Mouse (Mus musculus) adrenal gland, adult (tissue): ENCODE results near the gene Itsn1.

ENCODE experiments used
- DNase-seq, 2 experiments: peaks; one replicate each; pipeline ENCODE4 v3.0.0; 2022 to 2023; ENCODE audit warnings: low spot score in 1 of 2; ENCODE audit not compliant: inconsistent age in 2 of 2

Gene Itsn1

DNA sequence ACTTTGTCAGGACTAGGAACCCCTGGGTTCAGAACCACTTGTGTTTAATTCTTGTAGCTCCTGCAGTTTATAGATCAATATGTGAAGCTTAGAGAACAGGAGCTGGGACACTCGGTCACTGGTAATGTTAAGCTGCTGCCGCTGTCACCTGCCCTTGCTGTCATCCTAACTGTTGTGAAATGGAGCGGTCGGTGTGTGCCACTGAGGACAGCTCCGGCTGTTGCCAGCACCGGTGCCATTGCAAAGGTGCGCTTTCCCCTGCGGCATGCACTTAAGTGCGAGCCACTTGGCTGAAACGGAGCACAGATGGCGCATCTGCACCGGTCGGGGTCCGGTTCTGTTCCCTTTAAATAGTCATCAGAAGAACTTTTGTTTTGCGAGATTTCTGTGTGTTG is 36.7 kb downstream of the Itsn1 start:
- no peak for DNase-seq

DNA sequence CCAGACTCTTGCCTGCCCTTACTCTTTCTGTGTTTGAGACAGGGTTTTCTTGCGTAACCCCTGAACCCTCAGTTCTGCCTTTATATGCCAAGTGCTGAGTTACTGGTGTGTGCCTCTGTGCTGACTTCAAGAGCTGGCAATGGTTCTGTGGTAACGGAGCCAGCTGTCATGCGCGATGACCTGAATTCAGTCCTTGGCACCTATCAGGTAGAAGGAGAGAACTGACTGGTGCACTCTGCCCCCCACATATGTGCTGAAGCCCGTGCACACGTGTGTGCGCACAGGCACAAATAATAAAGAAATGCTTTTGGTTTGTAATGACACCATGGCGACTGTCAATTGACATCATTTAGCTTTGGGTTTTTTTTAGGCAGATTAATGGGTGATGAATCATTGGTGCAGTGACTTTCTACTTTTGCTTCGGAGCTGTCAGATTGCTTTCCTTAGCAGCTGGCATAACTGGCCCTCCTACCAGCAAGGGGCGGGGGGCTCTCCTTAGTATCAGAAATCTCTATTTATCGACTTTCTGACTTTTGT is 38.2 kb downstream of the Itsn1 start:
- DNase-seq, result peak; percentile 81 to 94

DNA sequence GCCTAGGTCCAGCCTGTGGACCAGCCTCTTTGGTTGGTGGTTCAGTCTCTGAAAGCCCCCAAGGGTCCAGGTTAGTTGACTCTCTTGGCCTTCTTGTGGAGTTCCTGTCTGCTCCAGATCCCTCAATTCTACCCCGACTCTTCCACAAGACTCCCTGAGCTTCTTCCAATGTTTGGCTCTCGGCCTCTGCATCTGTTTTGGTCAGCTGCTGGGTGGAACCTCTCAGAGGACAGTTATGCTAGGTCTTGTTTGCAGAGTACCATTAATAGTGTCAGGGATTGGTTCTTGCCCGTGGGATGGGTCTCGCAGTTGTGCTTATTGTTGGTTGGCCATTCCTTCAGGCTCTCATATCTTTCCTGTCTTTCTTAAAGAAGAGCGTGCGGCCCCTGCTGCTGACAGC is 39.5 kb downstream of the Itsn1 start:
- DNase-seq, result no peak

DNA sequence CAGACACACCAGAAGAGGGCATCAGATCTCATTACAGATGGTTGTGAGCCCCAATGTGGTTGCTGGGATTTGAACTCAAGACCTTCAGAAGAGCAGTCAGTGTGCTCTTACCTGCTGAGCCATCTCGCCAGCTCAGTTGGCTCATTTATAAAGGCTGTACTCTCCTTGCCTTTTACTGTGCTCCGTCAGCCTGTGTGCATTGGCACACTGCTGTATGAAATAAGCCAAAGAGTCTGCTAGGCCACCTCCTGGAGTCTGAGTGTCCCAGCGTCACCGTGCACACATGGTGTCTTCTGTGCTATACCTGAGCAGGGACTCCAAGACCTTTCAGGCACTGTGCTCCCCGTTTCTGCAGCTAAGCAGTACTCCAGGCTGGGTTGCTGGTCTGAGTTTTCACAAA is 40.8 kb downstream of the Itsn1 start:
- no peak for DNase-seq

DNA sequence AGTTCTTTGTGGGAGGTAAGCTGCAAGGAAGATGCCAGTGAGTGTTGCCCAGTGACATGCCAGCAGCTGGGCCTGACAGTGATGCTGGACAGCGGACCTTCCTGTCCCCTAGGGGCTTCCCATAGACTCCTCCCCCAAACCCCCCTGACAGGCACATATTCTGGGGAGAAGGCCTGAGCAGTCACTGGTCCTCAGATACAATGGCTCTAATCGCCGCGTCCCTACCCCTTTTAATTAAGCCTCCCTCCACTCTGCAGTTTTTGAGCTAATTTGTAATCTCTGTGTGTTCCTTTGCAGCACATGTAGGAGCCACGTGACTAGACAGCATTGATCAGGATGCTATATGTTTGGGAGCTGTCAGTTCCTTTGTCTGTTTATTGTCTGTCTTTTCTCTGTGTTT is 41.6 kb downstream of the Itsn1 start:
- peak in 1 of 2 experiments; percentile 29 for DNase-seq

DNA sequence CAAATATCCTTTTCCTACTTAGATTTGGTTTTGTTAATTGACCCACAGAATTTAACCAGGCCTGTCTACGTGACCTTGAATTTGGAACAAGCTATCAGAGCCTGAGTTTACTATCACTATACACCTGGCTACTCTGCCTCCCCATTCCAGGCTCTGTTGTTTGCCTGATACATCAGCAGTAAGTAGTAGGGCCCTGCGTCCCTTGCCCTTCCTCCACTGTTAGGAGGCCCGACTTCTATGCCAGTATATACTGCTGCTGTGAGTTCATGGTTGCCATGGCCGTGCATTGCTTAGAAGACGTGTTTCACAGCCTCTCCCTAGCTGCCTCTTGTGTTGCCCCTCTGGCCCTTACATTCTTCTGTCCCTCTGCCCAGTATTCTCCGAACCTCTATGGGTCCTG is 42.3 kb downstream of the Itsn1 start:
- no peak for DNase-seq

DNA sequence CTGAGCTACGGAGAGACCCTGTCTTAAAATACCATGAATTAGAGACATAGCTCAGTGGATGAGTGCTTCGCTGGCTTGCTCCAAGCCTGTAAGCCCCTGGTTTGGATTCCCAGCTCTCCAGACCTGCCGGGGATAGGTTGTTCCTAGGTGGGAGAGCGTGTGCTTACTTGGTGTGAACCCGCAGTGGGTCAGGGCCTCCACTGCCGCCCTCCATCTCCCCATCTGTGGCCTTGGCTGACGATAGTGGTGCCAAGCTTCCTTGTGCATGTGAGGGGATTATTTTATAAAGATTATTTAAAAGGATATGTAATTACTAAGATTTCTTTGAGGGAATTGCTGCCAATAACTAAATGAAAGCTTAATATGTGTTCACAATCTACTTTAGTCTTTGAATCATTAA is 43.5 kb downstream of the Itsn1 start:
- DNase-seq, result peak in 1 of 2 experiments; percentile 33

DNA sequence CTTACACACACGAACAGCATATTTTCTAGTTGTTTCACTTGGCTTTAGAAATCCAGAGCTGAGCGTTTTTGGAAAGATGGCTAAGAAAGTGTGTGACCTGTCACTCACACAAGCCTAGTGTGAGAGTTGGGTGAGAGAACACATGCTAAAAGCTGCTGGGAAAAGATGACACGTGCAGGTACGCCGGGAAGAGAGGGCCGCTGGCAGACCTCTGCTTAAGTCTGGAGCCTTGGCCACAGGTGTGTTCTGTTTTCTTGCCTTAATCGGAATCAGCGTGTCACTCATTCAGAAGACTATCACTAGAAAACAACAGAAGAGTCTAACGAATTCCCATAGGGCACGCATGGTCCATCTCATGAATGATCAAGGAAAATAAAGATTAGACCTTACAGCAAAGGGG is 50.5 kb downstream of the Itsn1 start:
- DNase-seq, result no peak

DNA sequence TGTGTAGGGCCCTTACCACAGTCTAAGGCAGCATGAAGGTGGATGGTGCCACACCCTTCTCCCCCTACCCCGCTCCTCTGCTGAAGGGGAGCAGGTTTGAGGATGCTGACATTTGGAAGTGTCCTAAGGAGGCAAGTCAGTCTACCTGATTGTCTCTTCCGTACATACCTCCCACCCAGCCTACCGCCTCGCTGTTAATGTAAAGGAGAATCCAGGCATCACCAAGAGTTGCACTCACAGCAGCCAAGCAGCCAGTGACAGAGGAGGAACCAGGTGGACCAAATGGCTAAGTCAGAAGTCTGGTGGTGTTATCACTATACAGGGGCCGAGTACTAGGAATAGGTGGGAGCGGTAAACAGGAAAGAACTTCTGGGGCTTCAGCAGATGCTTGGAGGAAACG is 51.1 kb downstream of the Itsn1 start:
- no peak for DNase-seq

DNA sequence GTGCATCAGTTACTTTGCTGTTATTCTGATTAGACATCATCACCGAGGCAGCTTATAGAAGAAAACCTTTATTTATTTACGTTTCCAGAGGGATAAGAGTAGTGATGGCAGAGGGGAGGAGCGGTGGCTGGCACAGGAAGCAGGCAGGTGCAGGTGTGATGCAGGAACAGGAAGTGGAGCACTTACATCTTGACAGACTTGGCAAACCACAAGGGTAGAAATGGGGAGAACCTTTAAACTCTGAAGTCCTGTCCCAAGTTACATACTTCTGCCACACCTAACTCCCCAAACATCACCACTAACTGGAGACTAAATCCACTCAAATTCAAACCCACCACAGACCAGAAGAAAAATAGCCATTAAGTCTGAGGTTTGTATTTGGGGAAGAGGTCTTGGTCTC is 51.7 kb downstream of the Itsn1 start:
- DNase-seq, result no peak

DNA sequence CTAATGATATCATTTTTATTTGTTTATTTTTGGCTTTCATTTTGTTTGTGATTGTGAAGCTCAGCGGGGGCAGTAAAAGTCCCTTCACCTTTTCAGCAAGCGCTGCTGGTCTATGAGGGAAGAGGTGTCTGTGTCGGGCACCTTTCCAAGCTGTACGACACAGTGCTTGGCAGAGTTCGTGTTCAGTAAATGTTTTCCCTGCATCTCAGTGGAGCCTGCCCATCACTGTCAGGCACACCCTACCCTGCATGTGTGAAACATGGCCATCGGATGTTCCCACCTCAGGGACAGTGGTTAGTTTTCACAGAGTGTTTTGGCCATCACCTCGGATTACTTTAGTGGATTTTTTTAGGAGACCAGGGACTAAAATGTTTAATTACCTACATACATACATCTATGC is 54.1 kb downstream of the Itsn1 start:
- no peak for DNase-seq

DNA sequence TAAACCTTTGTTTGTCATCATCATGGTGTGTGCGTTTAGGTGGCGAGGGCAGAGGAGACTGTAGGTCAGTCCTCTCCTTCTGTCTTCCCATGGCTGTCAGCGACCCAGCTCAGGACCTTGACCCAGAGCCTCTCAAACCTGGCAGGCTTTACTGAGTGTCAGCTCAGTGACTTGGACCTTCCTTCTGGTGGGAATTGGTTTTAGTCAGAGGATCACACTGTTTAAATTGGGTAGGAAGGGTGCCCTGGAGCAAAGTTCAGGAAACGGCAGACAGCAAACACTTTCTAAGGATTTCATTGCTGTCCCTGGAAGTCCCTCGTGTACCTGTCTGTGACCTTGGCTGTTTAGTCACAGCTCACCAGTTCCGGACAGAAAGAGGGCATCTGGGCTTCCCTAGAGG is 55.2 kb downstream of the Itsn1 start:
- DNase-seq, result peak; percentile 38 to 73

DNA sequence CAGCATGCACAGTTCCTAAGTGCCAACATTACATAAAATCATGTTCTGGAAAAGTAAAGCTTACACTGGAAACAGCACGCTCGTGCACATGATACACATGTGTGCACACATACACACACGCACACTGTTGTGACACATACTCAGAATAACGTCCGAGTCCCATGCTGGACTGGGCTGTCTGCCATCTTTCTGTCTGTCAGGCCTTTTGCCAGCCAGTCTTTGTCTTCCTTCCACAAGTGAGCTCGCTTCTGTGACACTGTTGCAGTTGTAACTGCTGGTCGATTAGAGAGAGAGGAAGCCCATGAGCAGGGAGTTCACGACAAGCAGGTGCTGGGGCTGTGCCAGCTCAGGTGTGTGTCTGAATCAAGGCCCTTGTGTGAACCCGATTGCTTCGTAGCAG is 57.3 kb downstream of the Itsn1 start:
- DNase-seq, result peak in 1 of 2 experiments; percentile 80

DNA sequence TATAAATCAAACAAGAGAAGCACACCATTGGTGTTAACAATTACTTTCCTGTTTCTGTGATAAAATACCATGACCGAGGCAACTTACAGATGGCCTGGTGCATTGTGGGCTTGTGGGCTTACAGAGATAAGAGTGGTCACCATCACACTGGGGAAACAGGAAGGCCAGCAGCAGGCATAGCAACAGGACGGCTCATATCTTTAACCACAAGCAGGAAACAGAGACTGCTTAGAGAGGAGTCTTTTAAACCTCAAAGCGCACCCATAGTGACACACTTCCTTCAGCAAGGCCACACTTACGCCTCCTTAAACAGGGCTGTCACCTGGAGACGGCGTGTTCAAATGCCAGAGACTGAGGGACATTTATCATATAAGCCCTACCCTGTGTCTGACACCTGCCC is 60.6 kb downstream of the Itsn1 start:
- no peak for DNase-seq

DNA sequence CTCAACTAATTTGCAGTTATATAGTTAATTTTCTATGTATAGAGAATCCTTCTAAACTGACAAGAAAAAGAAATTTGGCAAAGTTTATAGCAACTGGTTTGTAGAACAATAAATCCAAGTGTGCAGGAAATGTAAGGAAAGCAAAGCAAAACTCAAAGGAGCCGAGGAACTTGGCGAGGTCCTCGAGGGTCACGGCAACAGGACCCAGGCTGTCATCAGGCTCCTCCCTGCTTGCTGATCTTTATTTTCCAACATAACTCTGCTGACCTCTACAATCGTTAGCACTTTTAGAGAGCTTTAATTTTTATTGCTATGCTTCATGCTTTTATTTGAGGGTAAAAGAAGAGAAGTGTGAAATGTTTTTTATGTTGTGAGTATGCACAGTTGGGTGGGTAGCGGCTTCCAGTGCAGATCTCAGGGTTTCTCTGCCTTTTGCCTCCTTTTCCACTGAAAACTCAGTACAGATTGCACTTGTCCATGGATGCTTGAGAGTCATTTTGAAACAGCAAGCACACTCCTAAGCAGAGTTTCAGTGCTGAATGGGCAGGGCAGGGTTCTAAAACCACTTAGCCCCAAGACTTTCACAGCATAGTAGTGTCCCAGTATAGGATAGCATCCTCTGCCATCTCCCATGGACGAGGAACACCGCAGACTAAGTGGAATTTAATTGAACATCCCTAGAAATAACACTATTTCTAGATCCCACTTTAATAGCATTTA is 63.6 kb downstream of the Itsn1 start:
- peak in 1 of 2 experiments; percentile 63 for DNase-seq

DNA sequence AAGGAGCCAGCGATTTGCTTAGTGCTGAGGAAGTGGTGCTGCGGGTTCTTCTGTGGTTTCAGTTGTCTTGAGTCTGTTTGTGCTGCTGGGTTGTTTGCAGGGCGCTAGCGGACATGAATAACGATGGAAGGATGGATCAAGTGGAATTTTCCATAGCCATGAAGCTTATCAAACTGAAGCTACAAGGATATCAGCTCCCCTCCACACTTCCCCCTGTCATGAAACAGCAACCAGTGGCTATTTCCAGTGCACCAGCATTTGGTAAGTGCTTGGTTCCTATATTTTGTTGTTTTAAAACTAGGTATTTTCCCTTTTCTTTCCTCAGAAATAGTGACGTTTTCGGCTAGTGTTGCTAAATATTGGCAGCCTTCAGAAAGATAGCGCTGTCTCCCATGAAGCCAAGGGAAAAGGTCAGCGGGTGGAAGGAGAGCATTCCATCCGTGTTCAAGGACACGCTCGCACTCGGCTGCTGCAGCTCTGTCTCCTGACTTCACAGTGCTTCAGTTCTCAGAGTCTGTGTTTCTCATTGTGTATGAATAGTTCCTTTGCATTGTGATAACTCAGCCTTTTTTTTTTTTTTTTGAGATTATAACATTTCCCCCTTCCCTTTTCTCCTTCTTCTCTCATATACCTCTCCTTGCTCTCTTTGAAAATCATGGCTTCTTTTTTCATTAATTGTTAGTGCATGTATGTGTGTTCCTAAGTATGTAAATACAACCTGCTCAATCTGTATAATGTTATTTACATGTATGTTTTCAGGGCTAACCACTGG is 64.6 kb downstream of the Itsn1 start:
- DNase-seq, result peak; percentile 84 to 92

DNA sequence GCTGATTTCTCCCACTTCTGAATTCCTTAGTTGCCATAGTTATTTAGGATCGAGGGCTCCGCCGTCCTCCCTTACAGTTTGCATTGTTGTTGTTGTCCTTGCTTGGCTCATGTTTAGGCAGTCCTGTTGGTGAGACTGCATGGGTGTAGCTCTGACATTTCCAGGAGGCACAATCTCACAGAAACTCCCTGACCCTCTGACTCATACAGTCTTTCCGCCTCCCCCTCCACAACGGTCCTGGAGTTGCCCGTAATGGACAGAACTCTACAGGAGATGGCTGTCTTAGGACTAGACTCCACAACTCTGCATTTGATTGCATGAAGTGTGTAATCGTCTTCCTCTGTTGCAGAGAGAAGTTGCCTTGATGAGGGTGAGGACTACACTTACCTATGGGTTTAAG is 65.2 kb downstream of the Itsn1 start:
- peak; percentile 70 to 82 for DNase-seq

DNA sequence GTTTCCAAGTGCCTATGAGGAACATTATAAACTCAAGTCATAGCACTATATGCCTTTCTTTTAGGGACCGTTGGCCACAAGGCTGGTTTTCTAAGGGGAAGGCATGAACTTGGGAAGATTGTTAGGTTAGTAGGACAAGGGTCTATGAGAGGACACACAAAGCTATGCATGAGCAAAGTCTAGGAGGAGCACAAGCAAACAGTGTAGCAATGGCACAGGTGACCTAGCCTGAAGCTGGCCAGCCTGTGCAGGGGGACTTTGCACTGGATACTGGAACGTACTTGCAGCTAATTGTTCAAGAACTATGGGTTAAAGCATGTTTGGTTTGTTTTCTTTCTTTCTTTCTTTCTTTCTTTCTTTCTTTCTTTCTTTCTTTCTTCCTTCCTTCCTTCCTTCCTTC is 66.0 kb downstream of the Itsn1 start:
- DNase-seq, result no peak

DNA sequence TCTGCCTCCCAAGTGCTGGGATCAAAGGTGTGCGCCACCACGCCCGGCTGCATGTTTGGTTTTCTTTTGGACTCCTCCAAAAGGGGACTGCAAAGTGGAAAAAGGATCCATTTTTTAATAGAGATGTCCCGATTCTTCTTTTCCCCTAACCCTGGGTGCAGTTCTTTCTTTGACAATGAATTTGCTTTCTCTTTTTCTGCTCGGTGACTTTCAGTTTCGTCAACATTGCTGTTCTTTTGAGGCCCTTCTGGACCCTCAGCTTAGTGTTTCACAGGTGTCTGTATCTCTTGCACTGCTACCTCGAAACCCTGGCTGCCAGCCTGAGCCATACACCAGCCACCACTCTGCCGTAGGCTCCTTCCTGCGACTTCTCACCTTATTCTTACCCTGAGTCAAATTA is 66.5 kb downstream of the Itsn1 start:
- no peak for DNase-seq

DNA sequence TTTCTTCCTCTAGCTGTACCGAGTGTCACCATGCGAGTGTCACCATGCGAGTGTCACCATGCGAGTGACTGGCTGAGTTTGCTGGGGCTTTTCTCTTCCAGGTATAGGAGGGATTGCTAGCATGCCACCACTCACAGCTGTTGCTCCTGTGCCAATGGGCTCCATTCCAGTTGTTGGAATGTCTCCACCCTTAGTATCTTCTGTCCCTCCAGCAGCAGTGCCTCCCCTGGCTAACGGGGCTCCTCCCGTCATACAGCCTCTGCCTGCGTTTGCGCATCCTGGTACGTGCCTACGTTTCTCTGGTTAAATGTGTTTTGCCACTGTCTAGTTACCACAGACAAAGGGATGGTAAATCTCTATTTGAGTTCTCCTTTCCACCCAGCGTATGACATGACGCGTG is 72.3 kb downstream of the Itsn1 start:
- no peak for DNase-seq

DNA sequence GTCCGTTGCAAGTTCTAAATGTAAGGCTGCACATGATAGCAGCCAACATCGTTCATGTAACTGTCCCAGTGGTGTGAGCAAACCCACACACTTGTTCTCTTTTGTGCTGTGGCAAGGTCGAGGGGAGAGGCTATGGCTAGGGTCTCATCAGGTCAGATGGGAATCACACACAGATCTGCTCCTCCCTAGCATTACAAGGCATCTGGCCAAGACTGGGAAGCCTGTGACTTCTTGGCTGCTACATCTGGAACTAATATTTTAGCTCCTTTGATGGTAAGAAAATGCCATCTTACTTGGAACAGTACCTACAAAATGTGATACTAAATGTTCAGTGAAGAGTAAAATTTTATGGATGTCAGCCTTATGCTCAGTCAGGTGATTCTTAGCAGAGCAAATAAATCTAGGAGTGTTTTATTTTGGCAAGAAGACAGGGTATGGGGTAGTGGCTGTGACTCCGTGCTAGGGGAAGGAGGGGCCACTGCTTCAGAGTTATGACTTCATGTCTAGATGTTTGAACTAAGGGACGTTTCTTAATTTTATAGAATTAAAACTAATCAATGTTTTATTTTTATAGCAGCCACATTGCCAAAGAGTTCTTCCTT is 73.5 kb downstream of the Itsn1 start:
- no peak for DNase-seq

DNA sequence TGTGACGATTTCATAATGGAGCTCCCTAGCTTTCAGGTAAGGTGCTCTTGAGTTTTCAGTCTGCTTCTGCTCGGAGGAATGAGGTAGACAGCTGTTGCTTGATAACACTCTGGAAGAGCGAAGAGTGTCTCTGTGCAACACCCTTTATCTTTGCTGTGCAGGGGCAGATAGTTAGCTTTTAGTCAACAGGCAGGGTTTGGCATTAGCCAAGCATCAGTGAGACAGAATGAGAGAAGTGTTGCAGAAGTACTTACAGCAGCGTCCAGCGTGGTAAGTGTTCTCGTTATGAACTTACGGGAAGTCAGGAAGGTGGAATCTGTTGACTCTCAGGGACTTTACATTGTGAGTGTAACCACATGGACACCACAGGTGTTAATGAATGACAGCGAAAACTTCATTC is 75.3 kb downstream of the Itsn1 start:
- no peak for DNase-seq
